Mouse (Mus musculus): Measurements from ENCODE around the gene Vegfa.

The Vegfa gene

GRCm38 (mm10) chr17:46025927-46026668 is 6.1 kb downstream of the Vegfa start:
- DNase-seq (ENCODE audit: low read depth, low spot score), result no peak

- DNase-seq (ENCODE audit: low read depth, low spot score), result no peak
Observed at GRCm38 (mm10) chr17:46025207-46025606, 7.0 kb downstream of the Vegfa start.

- no peak for DNase-seq (ENCODE audit: low read depth, low spot score)
Observed at GRCm38 (mm10) chr17:46024192-46024591, 8.0 kb downstream of the Vegfa start.

GRCm38 (mm10) chr17:46023572-46023971 is 8.6 kb downstream of the Vegfa start:
- no peak for DNase-seq (ENCODE audit: low read depth, low spot score)

- no peak for DNase-seq (ENCODE audit: low read depth, low spot score)
Observed at GRCm38 (mm10) chr17:46022934-46023333, 9.2 kb downstream of the Vegfa start.

- DNase-seq (ENCODE audit: low read depth, low spot score), result no peak
Observed at GRCm38 (mm10) chr17:46022427-46022826, 9.7 kb downstream of the Vegfa start.

- no peak for DNase-seq (ENCODE audit: low read depth, low spot score)
Observed at GRCm38 (mm10) chr17:46021760-46022159, 10.4 kb downstream of the Vegfa start.

GRCm38 (mm10) chr17:46021173-46021572 is 11.0 kb downstream of the Vegfa start:
- DNase-seq (ENCODE audit: low read depth, low spot score), result no peak

- DNase-seq (ENCODE audit: low read depth, low spot score), result no peak
Observed at GRCm38 (mm10) chr17:46020579-46020978, 11.6 kb downstream of the Vegfa start.

- DNase-seq (ENCODE audit: low read depth, low spot score), result no peak
Observed at GRCm38 (mm10) chr17:46018736-46019004, 13.5 kb downstream of the Vegfa start.

- DNase-seq (ENCODE audit: low read depth, low spot score), result no peak
Observed at GRCm38 (mm10) chr17:46017946-46018735, 14.0 kb downstream of the Vegfa start.

GRCm38 (mm10) chr17:46016617-46017016 is 15.6 kb downstream of the Vegfa start:
- no peak for DNase-seq (ENCODE audit: low read depth, low spot score)

- no peak for DNase-seq (ENCODE audit: low read depth, low spot score)
Observed at GRCm38 (mm10) chr17:46015967-46016366, 16.2 kb downstream of the Vegfa start.

GRCm38 (mm10) chr17:46014935-46015334 is 17.2 kb downstream of the Vegfa start:
- no peak for DNase-seq (ENCODE audit: low read depth, low spot score)

- no peak for DNase-seq (ENCODE audit: low read depth, low spot score)
Observed at GRCm38 (mm10) chr17:46013549-46013948, 18.6 kb downstream of the Vegfa start.

- DNase-seq (ENCODE audit: low read depth, low spot score), result no peak
Observed at GRCm38 (mm10) chr17:46012211-46012610, 20.0 kb downstream of the Vegfa start.

- no peak for DNase-seq (ENCODE audit: low read depth, low spot score)
Observed at GRCm38 (mm10) chr17:46010462-46010861, 21.7 kb downstream of the Vegfa start.

- DNase-seq (ENCODE audit: low read depth, low spot score), result no peak
Observed at GRCm38 (mm10) chr17:46009182-46009581, 23.0 kb downstream of the Vegfa start.

- no peak for DNase-seq (ENCODE audit: low read depth, low spot score)
Observed at GRCm38 (mm10) chr17:46005458-46005857, 26.7 kb downstream of the Vegfa start.

GRCm38 (mm10) chr17:46004482-46004881 is 27.7 kb downstream of the Vegfa start:
- no peak for DNase-seq (ENCODE audit: low read depth, low spot score)

- no peak for DNase-seq (ENCODE audit: low read depth, low spot score)
Observed at GRCm38 (mm10) chr17:46003717-46004481, 28.3 kb downstream of the Vegfa start.

GRCm38 (mm10) chr17:45999366-45999940 is 32.7 kb downstream of the Vegfa start:
- no peak for DNase-seq (ENCODE audit: low read depth, low spot score)
